Mouse (Mus musculus) midbrain, embryonic 16.5 days (tissue): ENCODE data around the gene Chchd5. TPM values are rescaled to one million over a fixed set of nuclear protein-coding genes. Genes with fewer than 3 reads are reported as not detected.

Source experiments
- ATAC-seq: fragments of 200-750 bp; cut with Nextera tagmentation; 2 replicates; pipeline ENCODE4 v1.8.0; 2017; ENCODE audit warnings: moderate TSS enrichment
- H3K27ac ChIP-seq: fragments of 300-500 bp; sonication (generic); 2 replicates; pipeline ENCODE4 v1.5.1; 2014; ENCODE audit warnings: mild to moderate bottlenecking, low read length, mixed read lengths
- H3K27me3 ChIP-seq: fragments of 300-500 bp; sonication (generic); 2 replicates; pipeline ENCODE4 v1.6.1; 2014; ENCODE audit warnings: low read depth, low read length, mixed read lengths; ENCODE audit not compliant: control insufficient read depth, insufficient read depth
- H3K36me3 ChIP-seq: fragments of 300-500 bp; sonication (generic); 2 replicates; pipeline ENCODE4 v1.6.1; 2014; ENCODE audit warnings: mild to moderate bottlenecking, low read length, moderate library complexity, mixed read lengths; ENCODE audit not compliant: control insufficient read depth, insufficient read depth
- H3K4me1 ChIP-seq: fragments of 300-500 bp; sonication (generic); 2 replicates; pipeline ENCODE4 v1.6.1; 2014; ENCODE audit warnings: mild to moderate bottlenecking, low read length, mixed read lengths; ENCODE audit not compliant: control insufficient read depth, insufficient read depth
- H3K4me2 ChIP-seq: fragments of 300-500 bp; sonication (generic); 2 replicates; pipeline ENCODE4 v1.6.1; 2014; ENCODE audit warnings: mild to moderate bottlenecking, low read length, mixed read lengths
- H3K4me3 ChIP-seq: fragments of 300-500 bp; sonication (generic); 2 replicates; pipeline ENCODE4 v1.5.1; 2014; ENCODE audit warnings: low read depth, mild to moderate bottlenecking, low read length, moderate library complexity, mixed read lengths
- H3K9ac ChIP-seq: fragments of 300-500 bp; sonication (generic); 2 replicates; pipeline ENCODE4 v1.6.1; 2014; ENCODE audit warnings: low read depth, low read length, mixed read lengths
- H3K9me3 ChIP-seq: fragments of 300-500 bp; sonication (generic); replicated peaks from 2 replicates; pipeline ENCODE4 v1.6.1; 2014; ENCODE audit warnings: mild to moderate bottlenecking, low read length, mixed read lengths; ENCODE audit not compliant: control insufficient read depth, poor library complexity, severe bottlenecking
- WGBS: fragments of 180-500 bp; shearing (Covaris S2); extraction: QIAGEN DNeasy Blood & Tissue Kit; methylation state at CpG from one replicate; pipeline ENCODE4 v1.1.7; 2014; 5-methylcytosine and 5-hydroxymethylcytosine counted together
- polyA plus RNA-seq: library from polyadenylated mRNA; unstranded; fragments of >200 nt; fragmentation: Nextera tagmentation; extraction: Ambion mirVana; gene quantifications from 2 replicates; pipeline ENCODE4 v1.2.1, GENCODE M21; 2015

Chchd5 gene
- polyA plus RNA-seq, 1 experiment from 2014 or later = 18.1 TPM

DNA sequence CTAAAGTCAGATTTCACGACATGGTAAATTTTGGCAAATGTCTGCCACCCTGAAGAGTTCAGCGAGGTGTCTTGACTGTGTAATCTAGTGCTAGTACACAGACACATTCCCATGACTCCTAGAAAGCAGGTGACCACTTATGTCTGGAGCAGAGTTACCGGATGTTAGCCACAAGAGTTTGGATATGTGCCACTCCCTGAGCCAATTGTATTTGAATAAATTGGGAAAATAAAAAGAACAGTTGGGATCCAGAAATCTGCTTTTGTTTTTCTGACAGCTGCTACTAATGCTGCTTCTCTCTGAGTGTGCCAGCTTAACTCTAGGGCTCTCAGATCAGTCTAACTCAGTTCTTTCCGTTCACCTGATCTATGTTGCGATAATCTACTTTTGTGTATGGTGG lies 16.6 kb upstream of the Chchd5 start:
- no peak for ATAC-seq
- H3K9ac ChIP-seq = no peak overlapping the region
- no peak overlapping the region for H3K27ac ChIP-seq
- 91% methylated on average over 5 of the region's 5 CpGs for WGBS
- H3K4me3 ChIP-seq = no peak overlapping the region
- H3K27me3 ChIP-seq = no peaks in the 10 kb centered on the region
- no peaks in the 10 kb centered on the region for H3K4me1 ChIP-seq
- no peak overlapping the region for H3K4me2 ChIP-seq
- no peaks in the 10 kb centered on the region for H3K9me3 ChIP-seq
- H3K36me3 ChIP-seq = peaks cover 43% of the 10 kb centered on the region

- WGBS = 91% methylated on average over 9 of the region's 9 CpGs
- no peak overlapping the region for H3K27ac ChIP-seq
- H3K4me1 ChIP-seq = no peaks in the 10 kb centered on the region
- peaks cover 59% of the 10 kb centered on the region for H3K36me3 ChIP-seq
- no peak for ATAC-seq
- H3K9me3 ChIP-seq = no peaks in the 10 kb centered on the region
- H3K9ac ChIP-seq = no peak overlapping the region
- no peak overlapping the region for H3K4me3 ChIP-seq
- H3K4me2 ChIP-seq = no peak overlapping the region
- no peaks in the 10 kb centered on the region for H3K27me3 ChIP-seq
Measured at GRCm38 (mm10) chr2:129115706-129116367, 13.7 kb upstream of the Chchd5 start.

DNA sequence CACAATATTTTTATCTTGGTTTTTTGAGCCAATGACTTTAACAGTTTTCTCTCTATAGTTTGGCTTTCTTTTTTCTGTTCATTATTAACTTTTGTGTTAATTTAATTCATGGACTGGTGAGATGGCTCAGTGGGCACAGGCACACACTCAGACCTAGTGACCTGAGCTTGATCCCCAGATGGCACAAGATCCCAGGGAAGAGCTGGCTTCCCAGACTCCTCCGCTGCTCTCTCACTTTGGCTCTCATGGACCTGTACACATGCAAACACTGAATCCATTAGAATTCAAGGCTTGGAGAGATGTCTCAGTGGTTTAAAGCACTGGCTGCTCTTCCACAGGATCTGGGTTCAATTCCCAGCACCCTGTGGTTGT lies 13.1 kb upstream of the Chchd5 start:
- no peak for ATAC-seq
- no peaks in the 10 kb centered on the region for H3K4me1 ChIP-seq
- H3K4me3 ChIP-seq = no peak overlapping the region
- H3K36me3 ChIP-seq = peaks cover 60% of the 10 kb centered on the region
- no peaks in the 10 kb centered on the region for H3K9me3 ChIP-seq
- H3K9ac ChIP-seq = no peak overlapping the region
- no peak overlapping the region for H3K4me2 ChIP-seq
- no peaks in the 10 kb centered on the region for H3K27me3 ChIP-seq
- H3K27ac ChIP-seq = no peak overlapping the region
- 100% methylated on average over 1 of the region's 1 CpGs for WGBS

DNA sequence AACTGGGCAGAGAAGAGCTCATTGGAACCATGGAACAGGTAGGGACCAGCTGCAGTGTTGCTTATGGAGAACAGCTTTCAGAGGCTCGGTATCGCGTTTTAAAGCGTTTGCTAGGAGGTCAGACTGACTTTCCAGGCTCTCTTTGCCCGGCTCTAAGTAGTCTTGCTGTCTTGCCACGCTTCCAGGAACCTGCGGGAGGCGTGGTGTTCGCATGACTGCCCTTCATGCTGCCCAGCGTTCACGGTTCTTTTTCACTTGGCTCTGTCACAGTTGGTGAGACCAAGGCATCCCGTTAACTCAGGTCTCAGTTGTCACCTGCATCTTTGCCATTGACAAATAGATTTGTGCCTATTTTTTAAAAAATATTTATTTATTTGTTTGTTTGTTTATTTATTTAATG lies 11.4 kb upstream of the Chchd5 start:
- no peaks in the 10 kb centered on the region for H3K9me3 ChIP-seq
- no peaks in the 10 kb centered on the region for H3K27me3 ChIP-seq
- 94% methylated on average over 12 of the region's 12 CpGs for WGBS
- no peak overlapping the region for H3K4me3 ChIP-seq
- no peak for ATAC-seq
- no peak overlapping the region for H3K9ac ChIP-seq
- no peaks in the 10 kb centered on the region for H3K4me1 ChIP-seq
- peaks cover 54% of the 10 kb centered on the region for H3K36me3 ChIP-seq
- no peak overlapping the region for H3K4me2 ChIP-seq
- H3K27ac ChIP-seq = no peak overlapping the region

- no peak overlapping the region for H3K4me2 ChIP-seq
- H3K9ac ChIP-seq = no peak overlapping the region
- ATAC-seq = no peak
Measured at GRCm38 (mm10) chr2:129121986-129122385, 7.5 kb upstream of the Chchd5 start.

GRCm38 (mm10) chr2:129129987-129130545 lies 566 bp downstream of the Chchd5 start:
- peak overlapping the region; percentile 66 for H3K9ac ChIP-seq
- no peaks in the 10 kb centered on the region for H3K27me3 ChIP-seq
- peaks cover 9% of the 10 kb centered on the region for H3K4me1 ChIP-seq
- peak overlapping the region; percentile 72 for H3K4me3 ChIP-seq
- peak overlapping the region; percentile 70 for H3K4me2 ChIP-seq
- H3K27ac ChIP-seq = peak overlapping the region; percentile 80
- ATAC-seq = peak; percentile 66
- peaks cover 17% of the 10 kb centered on the region for H3K36me3 ChIP-seq
- WGBS = 27% methylated on average over 18 of the region's 18 CpGs
- H3K9me3 ChIP-seq = peaks cover 3% of the 10 kb centered on the region; the same call in 1 of the 2 replicates

More at GRCm38 (mm10) chr2:129121986-129122385, 7.5 kb upstream of the Chchd5 start:
- H3K27ac ChIP-seq = no peak overlapping the region
- no peak overlapping the region for H3K4me3 ChIP-seq
- no peaks in the 10 kb centered on the region for H3K9me3 ChIP-seq
- WGBS = 97% methylated on average over 8 of the region's 8 CpGs
- no peaks in the 10 kb centered on the region for H3K27me3 ChIP-seq
- H3K4me1 ChIP-seq = no peaks in the 10 kb centered on the region
- H3K36me3 ChIP-seq = peaks cover 51% of the 10 kb centered on the region

- peaks cover 3% of the 10 kb centered on the region; the same call in 1 of the 2 replicates for H3K9me3 ChIP-seq
- no peak overlapping the region for H3K9ac ChIP-seq
- H3K4me2 ChIP-seq = peak overlapping the region; percentile 70
- H3K4me3 ChIP-seq = no peak overlapping the region
- 98% methylated on average over 2 of the region's 2 CpGs for WGBS
- H3K27ac ChIP-seq = no peak overlapping the region
- H3K4me1 ChIP-seq = peaks cover 9% of the 10 kb centered on the region
- H3K27me3 ChIP-seq = no peaks in the 10 kb centered on the region
- peaks cover 15% of the 10 kb centered on the region for H3K36me3 ChIP-seq
- ATAC-seq = no peak
Measured at GRCm38 (mm10) chr2:129130776-129131175, 1.3 kb downstream of the Chchd5 start.

DNA sequence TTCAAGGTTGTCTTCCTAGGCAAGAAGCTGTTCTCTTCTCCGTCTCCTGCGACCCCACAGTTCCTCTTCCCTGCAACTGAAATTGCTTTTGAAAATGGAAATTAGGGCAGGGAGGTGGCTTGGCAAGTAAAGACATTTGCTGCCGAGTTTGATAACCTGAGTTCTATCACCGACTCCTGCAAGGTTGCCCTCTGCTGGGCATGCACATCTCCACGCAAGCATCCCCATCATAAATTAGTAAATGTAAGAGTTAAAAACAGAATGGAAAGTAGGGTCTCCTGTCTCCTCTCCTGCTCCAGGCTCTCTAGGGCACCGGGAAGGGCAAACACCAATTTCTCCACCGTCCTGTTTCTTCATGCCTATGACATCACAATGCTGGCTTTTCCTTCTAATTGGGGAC lies 2.7 kb downstream of the Chchd5 start:
- H3K27ac ChIP-seq = no peak overlapping the region
- H3K9me3 ChIP-seq = peaks cover 3% of the 10 kb centered on the region; the same call in 1 of the 2 replicates
- no peak overlapping the region for H3K9ac ChIP-seq
- H3K4me2 ChIP-seq = no peak overlapping the region
- peaks cover 9% of the 10 kb centered on the region for H3K4me1 ChIP-seq
- H3K27me3 ChIP-seq = no peaks in the 10 kb centered on the region
- H3K36me3 ChIP-seq = peaks cover 10% of the 10 kb centered on the region
- no peak overlapping the region for H3K4me3 ChIP-seq
- ATAC-seq = no peak
- 95% methylated on average over 7 of the region's 7 CpGs for WGBS

GRCm38 (mm10) chr2:129133006-129133805 lies 3.7 kb downstream of the Chchd5 start:
- Histone ChIP-seq H3K4me3 (no peak overlapping the region), H3K27me3 (no peaks in the 10 kb centered on the region), H3K4me2 (no peak overlapping the region), H3K9me3 (peaks cover 3% of the 10 kb centered on the region; the same call in 1 of the 2 replicates), H3K4me1 (peaks cover 9% of the 10 kb centered on the region), H3K9ac (no peak overlapping the region), H3K36me3 (peaks cover 10% of the 10 kb centered on the region), H3K27ac (no peak overlapping the region)
- no peak for ATAC-seq
- WGBS = 96% methylated on average over 14 of the region's 14 CpGs
